Mouse (Mus musculus): Measurements from ENCODE around the gene Galr3. TPM values are rescaled to one million over a fixed set of nuclear protein-coding genes. Genes with fewer than 3 reads are reported as not detected.
"Not testable (repeated sequence)": the region's sequence is repeated elsewhere in the genome, so short reads cannot be mapped to it uniquely, and the experiment has no call there.

Galr3 gene
- 1 to 10 TPM in 1 of 4 experiments, under 1 TPM in 1, not detected in 2; 0.81 to 1.0 TPM for total RNA-seq (2022)

DNA sequence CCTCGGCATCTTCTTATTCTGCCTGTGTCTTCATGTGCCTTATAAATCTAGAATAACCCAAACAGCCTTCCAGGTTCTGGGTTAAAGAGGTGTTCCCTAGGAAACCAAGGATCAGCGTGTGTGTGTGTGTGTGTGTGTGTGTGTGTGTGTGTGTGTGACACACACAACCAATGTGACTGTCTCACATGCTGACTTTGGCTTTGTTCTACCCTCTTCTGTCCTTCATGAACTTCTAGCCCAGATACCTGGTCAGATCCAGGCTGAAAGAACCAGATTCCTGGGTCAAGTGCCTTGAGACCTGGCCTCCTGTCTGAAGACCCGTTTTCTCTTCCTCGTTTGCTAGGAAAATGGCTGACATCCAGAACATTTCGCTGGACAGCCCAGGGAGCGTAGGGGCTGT is at the start of gene Galr3:
Gene Galr3, plus strand, starts transcription at position 301 of the 400 bp plus-strand sequence.
- no peak for DNase-seq (ENCODE audit: low spot score in 2 of 2)

- DNase-seq (ENCODE audit: low spot score in 2 of 2): no peak
These were observed 49.5 kb upstream of the Galr3 start for GRCm38 (mm10) chr15:78992235-78992634.

- DNase-seq (ENCODE audit: low spot score in 2 of 2): no peak
These were observed 48.8 kb upstream of the Galr3 start for GRCm38 (mm10) chr15:78992925-78993324.

- no peak for DNase-seq (ENCODE audit: low spot score in 2 of 2)
These were observed 45.8 kb upstream of the Galr3 start for GRCm38 (mm10) chr15:78995916-78996315.

GRCm38 (mm10) chr15:78996663-78997062 is 45.0 kb upstream of the Galr3 start:
- no peak for DNase-seq (ENCODE audit: low spot score in 2 of 2)

GRCm38 (mm10) chr15:78998348-78998747 is 43.3 kb upstream of the Galr3 start:
- no peak for DNase-seq (ENCODE audit: low spot score in 2 of 2)

- no peak for DNase-seq (ENCODE audit: low spot score in 2 of 2)
These were observed 42.1 kb upstream of the Galr3 start for GRCm38 (mm10) chr15:78999586-78999985.

GRCm38 (mm10) chr15:79000357-79000791 is 41.3 kb upstream of the Galr3 start:
- no peak for DNase-seq (ENCODE audit: low spot score in 2 of 2)

- DNase-seq (ENCODE audit: low spot score in 2 of 2): no peak
These were observed 40.1 kb upstream of the Galr3 start for GRCm38 (mm10) chr15:79001559-79001958.

- DNase-seq (ENCODE audit: low spot score in 2 of 2): no peak
These were observed 39.6 kb upstream of the Galr3 start for GRCm38 (mm10) chr15:79002036-79002435.

DNA sequence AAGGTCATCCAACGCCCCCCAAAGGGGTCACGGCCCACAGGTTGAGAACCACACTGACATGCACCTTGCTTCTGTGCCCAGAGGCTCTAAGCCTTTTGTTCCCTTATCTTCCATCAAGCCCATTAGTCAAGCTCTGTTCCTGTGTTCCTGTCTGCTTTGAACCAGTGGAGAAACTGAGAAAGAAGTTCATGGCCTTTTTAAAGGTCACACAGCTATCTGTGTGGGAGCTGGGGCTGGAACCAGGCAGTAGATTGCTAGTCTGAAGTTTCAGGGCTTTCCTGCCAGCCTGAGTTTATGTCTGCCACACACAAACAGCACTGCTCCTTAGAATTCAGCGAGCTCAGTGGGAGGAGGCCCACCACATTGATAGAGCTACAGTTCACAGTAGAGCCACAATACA is 38.6 kb upstream of the Galr3 start:
- DNase-seq (ENCODE audit: low spot score in 2 of 2): no peak

- no peak for DNase-seq (ENCODE audit: low spot score in 2 of 2)
These were observed 36.1 kb upstream of the Galr3 start for GRCm38 (mm10) chr15:79005581-79005980.

DNA sequence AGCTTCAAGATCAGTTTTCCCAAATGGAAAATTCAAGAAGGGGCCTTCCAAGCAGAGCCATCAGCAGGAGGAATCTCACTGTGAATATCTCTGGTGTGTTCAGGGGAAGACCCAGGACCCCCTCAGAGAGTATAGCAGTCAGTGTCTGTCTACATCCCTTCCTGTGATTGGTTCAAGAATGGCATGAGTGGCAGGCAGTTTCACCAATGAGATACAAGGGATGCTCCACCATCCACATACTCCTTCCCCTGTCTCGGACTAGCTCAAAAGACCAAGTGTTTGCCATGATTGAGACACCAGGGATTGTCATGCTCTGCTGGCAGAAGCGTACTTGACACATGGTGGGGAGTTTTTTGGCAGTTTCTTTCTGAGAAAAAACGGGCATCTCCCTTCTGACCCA is 35.0 kb upstream of the Galr3 start:
- DNase-seq (ENCODE audit: low spot score in 2 of 2): no peak

- no peak for DNase-seq (ENCODE audit: low spot score in 2 of 2)
These were observed 34.6 kb upstream of the Galr3 start for GRCm38 (mm10) chr15:79007059-79007458.

GRCm38 (mm10) chr15:79007836-79008235 is 33.8 kb upstream of the Galr3 start:
- not testable (repeated sequence) for DNase-seq (ENCODE audit: low spot score in 2 of 2)

- DNase-seq (ENCODE audit: low spot score in 2 of 2): no peak
These were observed 32.0 kb upstream of the Galr3 start for GRCm38 (mm10) chr15:79009734-79010133.

DNA sequence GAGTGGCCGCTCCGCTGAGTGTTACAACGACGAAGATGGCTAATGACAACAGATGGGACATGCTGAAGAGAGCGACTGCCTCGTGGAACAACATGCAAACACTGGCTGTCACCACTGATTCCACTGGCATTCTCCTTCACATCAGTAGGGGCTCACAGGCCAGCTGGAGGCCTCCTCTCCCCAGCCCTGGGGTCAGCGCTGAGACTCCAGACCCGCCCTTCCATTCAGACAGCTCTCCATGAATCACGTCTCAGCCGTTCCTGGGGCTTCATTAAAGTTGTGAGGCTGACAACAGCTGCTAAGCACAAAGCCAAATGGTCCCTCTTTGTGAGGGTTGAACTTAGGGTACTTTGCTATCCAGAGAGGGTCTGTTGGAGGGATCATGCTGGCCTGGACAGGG is 30.1 kb upstream of the Galr3 start:
- no peak for DNase-seq (ENCODE audit: low spot score in 2 of 2)

DNA sequence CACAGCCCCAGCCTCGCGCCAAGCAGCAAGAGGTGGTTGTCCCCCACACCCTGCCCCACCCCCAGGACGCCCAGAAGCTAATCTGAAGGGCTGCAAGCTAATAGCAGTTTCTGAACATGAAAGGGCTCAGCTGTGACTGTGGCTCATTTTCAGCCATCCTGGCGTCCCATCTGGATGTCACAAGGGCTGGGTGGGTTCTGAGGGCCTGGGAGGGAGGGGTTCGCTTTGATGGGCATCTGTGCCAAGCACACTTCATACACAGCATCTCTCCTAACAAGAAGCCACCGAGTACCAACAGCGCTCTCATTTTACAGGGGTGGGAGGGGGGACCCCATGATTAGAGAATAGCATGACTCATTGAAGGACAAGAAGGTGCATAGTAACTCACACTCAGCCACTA is 28.3 kb upstream of the Galr3 start:
- DNase-seq (ENCODE audit: low spot score in 2 of 2): no peak

DNA sequence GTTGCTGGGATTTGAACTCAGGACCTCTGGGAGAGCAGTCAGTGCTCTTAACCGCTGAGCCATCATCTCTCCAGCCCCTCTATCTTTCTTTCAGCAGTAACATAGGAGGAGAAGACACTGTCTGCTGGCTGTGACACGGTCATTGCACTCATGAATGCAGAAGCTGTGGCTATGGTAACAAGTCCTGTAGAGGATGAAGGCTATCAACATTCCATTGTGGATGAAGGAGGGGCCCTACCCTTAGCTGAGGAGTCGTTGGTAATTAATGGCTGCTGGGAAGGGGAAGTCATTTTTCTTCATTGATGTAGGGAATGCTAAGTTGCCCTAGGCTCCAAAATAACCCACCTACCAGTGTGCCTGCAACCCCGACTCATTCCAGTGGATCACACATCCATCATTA is 23.5 kb upstream of the Galr3 start:
- no peak for DNase-seq (ENCODE audit: low spot score in 2 of 2)

- no peak for DNase-seq (ENCODE audit: low spot score in 2 of 2)
These were observed 22.8 kb upstream of the Galr3 start for GRCm38 (mm10) chr15:79018886-79019285.

- no peak for DNase-seq (ENCODE audit: low spot score in 2 of 2)
These were observed 18.9 kb upstream of the Galr3 start for GRCm38 (mm10) chr15:79022671-79023230.

DNA sequence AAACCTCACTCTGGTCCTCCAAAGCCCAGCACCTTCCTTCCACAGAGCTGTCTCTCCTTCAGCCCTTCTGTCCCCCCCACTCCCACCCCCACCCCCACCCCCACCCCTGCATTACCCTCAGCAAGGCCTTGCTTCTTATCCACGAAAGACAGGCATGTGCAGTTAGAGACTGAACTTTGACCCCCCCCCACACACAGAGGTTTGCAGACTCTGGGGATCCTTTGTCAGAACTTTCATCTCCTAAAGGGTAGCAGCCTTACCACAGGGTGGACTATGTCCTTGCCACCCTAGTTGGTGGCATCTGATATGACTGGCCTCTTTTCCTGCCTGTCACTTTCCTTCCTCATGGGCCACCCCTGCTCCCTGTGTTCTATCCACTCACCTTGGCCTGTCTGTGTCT is 18.3 kb upstream of the Galr3 start:
- no peak for DNase-seq (ENCODE audit: low spot score in 2 of 2)

DNA sequence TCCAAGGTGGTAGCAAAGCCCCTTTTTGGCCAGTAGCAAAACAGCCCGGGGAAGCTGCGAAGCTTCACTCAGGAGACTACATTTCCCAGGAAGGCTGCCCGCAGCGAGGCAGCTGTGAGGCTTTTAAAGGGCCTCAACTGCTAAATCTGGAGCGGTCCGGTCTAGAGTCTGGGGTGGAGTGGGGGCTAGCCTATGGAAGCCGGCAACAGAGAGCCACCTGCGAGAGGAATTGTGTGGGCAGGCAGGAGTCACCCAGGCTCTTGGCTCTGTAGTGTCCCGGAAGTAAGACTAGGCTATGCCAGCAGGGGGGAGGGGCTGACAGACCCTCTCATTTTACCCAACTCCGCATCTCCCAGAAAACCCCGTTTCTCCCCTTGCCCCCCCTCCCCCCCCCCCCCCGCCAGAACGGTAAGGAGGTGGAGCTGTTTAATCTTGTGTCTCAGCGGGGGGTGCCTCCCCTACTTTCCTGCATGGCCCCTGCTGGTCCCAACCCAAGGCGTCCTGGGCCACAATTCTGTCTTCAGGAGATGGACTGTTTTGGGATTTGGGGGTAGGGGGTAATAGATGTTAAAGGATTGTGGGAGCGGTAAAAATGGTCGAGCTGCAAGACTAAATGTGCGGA is 15.9 kb upstream of the Galr3 start:
- DNase-seq (ENCODE audit: low spot score in 2 of 2): no peak

Data from layer of hippocampus, adult 8-10 months (tissue).